9 mouse cellular contexts compared by ENCODE assay signal in genomic region chr5:92707921-92708491, GRCm38 (mm10). TPM values are rescaled to one million over a fixed set of nuclear protein-coding genes. Genes with fewer than 3 reads are reported as not detected.
DNase-seq lines count a peak whose midpoint lies in the region; ATAC-seq and TF ChIP-seq lines count a peak whose summit lies in the region.
"Had no signal": no experiment of that assay in that cellular context is flagged by ENCODE, and none has a peak within 500 bp of the region (broad histone marks: within the 10 kb centered on the region; RNA-seq: fewer than 3 reads in every experiment).

No protein-coding gene starts in this region.

- no peak overlapping the region for H3K4me2 ChIP-seq in forebrain, postnatal 0 days (ENCODE audit: low read depth)
- no peak overlapping the region for H3K4me2 ChIP-seq in liver, postnatal 0 days (ENCODE audit: low read depth, low read length)
- no peak overlapping the region for H3K4me2 ChIP-seq in intestine, embryonic 15.5 days (replicated peaks)
- H3K4me2 ChIP-seq in stomach, embryonic 15.5 days = no peak overlapping the region

- DNase-seq in forebrain, embryonic 10.5 days (ENCODE audit: extremely low spot score, low spot score) = no peak
- no peak for DNase-seq in forebrain, postnatal 0 days
- DNase-seq in liver, postnatal 0 days = peak; percentile 42
- DNase-seq in liver = no peak
- DNase-seq in gastrocnemius, postnatal 10 days = no peak
- no peak for DNase-seq in frontal cortex, adult 2 months (ENCODE audit: extremely low spot score in 1 of 2, low spot score in 1 of 2)
- DNase-seq: B cell, adult 2 months had no signal

- no peak overlapping the region for H3K9ac ChIP-seq in forebrain, postnatal 0 days
- H3K9ac ChIP-seq in liver, postnatal 0 days (replicated peaks) = peak overlapping the region; percentile 23; the same call in 1 of the 2 replicates
- H3K9ac ChIP-seq in intestine, embryonic 15.5 days = no peak overlapping the region
- no peak overlapping the region for H3K9ac ChIP-seq in stomach, embryonic 15.5 days

- no peak for ATAC-seq in forebrain, postnatal 0 days
- ATAC-seq in liver, postnatal 0 days = peak; percentile 68
- ATAC-seq in intestine, embryonic 15.5 days = peak; percentile 59; the same call in 1 of the 2 replicates
- ATAC-seq in stomach, embryonic 15.5 days (ENCODE audit: insufficient read depth, low FRiP score, low read depth) = no peak; the same call in 1 of the 2 replicates

- 24% methylated on average over 7 of the region's 7 CpGs for WGBS in forebrain, embryonic 10.5 days
- 18% methylated on average over 7 of the region's 7 CpGs for WGBS in forebrain, postnatal 0 days
- 38% methylated on average over 7 of the region's 7 CpGs for WGBS in liver, postnatal 0 days (ENCODE audit: insufficient replicate concordance)
- WGBS in intestine, embryonic 15.5 days = 54% methylated on average over 7 of the region's 7 CpGs
- WGBS in stomach, embryonic 15.5 days = 56% methylated on average over 7 of the region's 7 CpGs

- peaks cover under 1% of the 10 kb centered on the region; the same call in 1 of the 2 replicates for H3K36me3 ChIP-seq in forebrain, embryonic 10.5 days (replicated peaks)
- H3K36me3 ChIP-seq in forebrain, postnatal 0 days (ENCODE audit: insufficient read depth) = no peaks in the 10 kb centered on the region
- no peaks in the 10 kb centered on the region for H3K36me3 ChIP-seq in liver, postnatal 0 days (replicated peaks; ENCODE audit: insufficient read depth, low read length)
- H3K36me3 ChIP-seq in intestine, embryonic 15.5 days = no peaks in the 10 kb centered on the region
- no peaks in the 10 kb centered on the region for H3K36me3 ChIP-seq in stomach, embryonic 15.5 days

- peak overlapping the region; percentile 81 for H3K27ac ChIP-seq in forebrain, embryonic 10.5 days
- no peak overlapping the region for H3K27ac ChIP-seq in forebrain, postnatal 0 days (ENCODE audit: low read depth, low read length)
- H3K27ac ChIP-seq in liver, postnatal 0 days (ENCODE audit: low read depth) = peak overlapping the region; percentile 77
- peak overlapping the region; percentile 68 for H3K27ac ChIP-seq in intestine, embryonic 15.5 days
- peak overlapping the region; percentile 2; the same call in 1 of the 2 replicates for H3K27ac ChIP-seq in stomach, embryonic 15.5 days

- H3K27me3 ChIP-seq in forebrain, embryonic 10.5 days (ENCODE audit: poor library complexity, severe bottlenecking) = no peaks in the 10 kb centered on the region
- H3K27me3 ChIP-seq in forebrain, postnatal 0 days (ENCODE audit: insufficient read depth, low read length) = no peaks in the 10 kb centered on the region
- no peaks in the 10 kb centered on the region for H3K27me3 ChIP-seq in liver, postnatal 0 days (ENCODE audit: insufficient read depth, low read length)
- H3K27me3 ChIP-seq in intestine, embryonic 15.5 days (replicated peaks) = no peaks in the 10 kb centered on the region
- no peaks in the 10 kb centered on the region for H3K27me3 ChIP-seq in stomach, embryonic 15.5 days (replicated peaks)

- no peak for TF ChIP-seq CTCF in forebrain, postnatal 0 days (IDR thresholded peaks at IDR 0.05; ENCODE audit: low read depth)
- no peak for TF ChIP-seq CTCF in liver, postnatal 0 days (IDR thresholded peaks at IDR 0.05; ENCODE audit: low read depth)

- TF ChIP-seq EP300 in liver, postnatal 0 days (IDR thresholded peaks at IDR 0.05; ENCODE audit: low read depth) = no peak

- no peak overlapping the region for H3K4me3 ChIP-seq in forebrain, embryonic 10.5 days
- no peak overlapping the region for H3K4me3 ChIP-seq in forebrain, postnatal 0 days (ENCODE audit: low read depth, low read length)
- H3K4me3 ChIP-seq in liver, postnatal 0 days (ENCODE audit: low read depth, low read length) = no peak overlapping the region
- H3K4me3 ChIP-seq in intestine, embryonic 15.5 days (replicated peaks) = no peak overlapping the region
- no peak overlapping the region for H3K4me3 ChIP-seq in stomach, embryonic 15.5 days (replicated peaks)

- peaks cover 69% of the 10 kb centered on the region for H3K4me1 ChIP-seq in forebrain, embryonic 10.5 days
- no peaks in the 10 kb centered on the region for H3K4me1 ChIP-seq in forebrain, postnatal 0 days (ENCODE audit: insufficient read depth)
- peaks cover 11% of the 10 kb centered on the region for H3K4me1 ChIP-seq in liver, postnatal 0 days (ENCODE audit: insufficient read depth)
- H3K4me1 ChIP-seq in intestine, embryonic 15.5 days (replicated peaks) = 0 out of 2 replicates have a peak, but pooled peaks cover 2% of the 10 kb centered on the region
- H3K4me1 ChIP-seq in stomach, embryonic 15.5 days = no peaks in the 10 kb centered on the region

- no peaks in the 10 kb centered on the region for H3K9me3 ChIP-seq in forebrain, embryonic 10.5 days
- no peaks in the 10 kb centered on the region for H3K9me3 ChIP-seq in forebrain, postnatal 0 days (ENCODE audit: low read length)
- no peaks in the 10 kb centered on the region for H3K9me3 ChIP-seq in liver, postnatal 0 days (ENCODE audit: low read length)
- no peaks in the 10 kb centered on the region for H3K9me3 ChIP-seq in intestine, embryonic 15.5 days
- H3K9me3 ChIP-seq in stomach, embryonic 15.5 days = no peaks in the 10 kb centered on the region

RNA-seq across cellular contexts. Expression of gene Shroom3, which starts 24.8 kb away (rescaled TPM):
- polyA plus RNA-seq in forebrain, embryonic 10.5 days (2016; fragmentation: Nextera tagmentation; extraction: Ambion mirVana) = 8.1 and 9.1 TPM in 2 replicates
- total RNA-seq in forebrain, postnatal 0 days (2014; rRNA removed) = 2.6 and 5.8 TPM in 2 replicates
- polyA plus RNA-seq in forebrain, postnatal 0 days (2015; fragmentation: Nextera tagmentation; extraction: Ambion mirVana) = 0.24 and 0.91 TPM in 2 replicates
- 0.69 and 0.96 TPM in 2 replicates for polyA plus RNA-seq in liver, postnatal 0 days (2015; fragmentation: Nextera tagmentation; extraction: Ambion mirVana)
- 8.1 and 10.3 TPM in 2 replicates for polyA plus RNA-seq in intestine, embryonic 15.5 days (2015; fragmentation: Nextera tagmentation; extraction: Ambion mirVana)
- polyA plus RNA-seq in stomach, embryonic 15.5 days (2015; fragmentation: Nextera tagmentation; extraction: Ambion mirVana) = 9.2 and 12.3 TPM in 2 replicates
- total RNA-seq in gastrocnemius, postnatal 10 days (2021) = 1 to 10 TPM; 1.8 to 3.2 TPM
- polyA plus RNA-seq in frontal cortex, adult 2 months (2012; rRNA removed) = 2.1 and 2.6 TPM in 2 replicates

RNA-seq across cellular contexts. Expression of gene Ccdc158, which starts 32.9 kb away (rescaled TPM):
- 0.86 and 1.4 TPM in 2 replicates for polyA plus RNA-seq in forebrain, embryonic 10.5 days (2016; fragmentation: Nextera tagmentation; extraction: Ambion mirVana)
- 0.62 and 1.3 TPM in 2 replicates for total RNA-seq in forebrain, postnatal 0 days (2014; rRNA removed)
- polyA plus RNA-seq in forebrain, postnatal 0 days (2015; fragmentation: Nextera tagmentation; extraction: Ambion mirVana) = 0.29 and 0.39 TPM in 2 replicates
- polyA plus RNA-seq in liver, postnatal 0 days (2015; fragmentation: Nextera tagmentation; extraction: Ambion mirVana) = 0.20 and 0.23 TPM in 2 replicates
- polyA plus RNA-seq in intestine, embryonic 15.5 days (2015; fragmentation: Nextera tagmentation; extraction: Ambion mirVana) = 0.91 and 1.1 TPM in 2 replicates
- 0.94 and 1.2 TPM in 2 replicates for polyA plus RNA-seq in stomach, embryonic 15.5 days (2015; fragmentation: Nextera tagmentation; extraction: Ambion mirVana)
- not detected for total RNA-seq in gastrocnemius, postnatal 10 days (2021)
- polyA plus RNA-seq in frontal cortex, adult 2 months (2012; rRNA removed) = 0.40 and 0.66 TPM in 2 replicates

Comparison
In these comparisons a context has a peak if more than half of its experiments do, and no peak if none do; other contexts are left out.
1. ATAC-seq: peak in liver, postnatal 0 days (single experiment) and intestine, embryonic 15.5 days (single experiment); none in forebrain, postnatal 0 days (single experiment) and stomach, embryonic 15.5 days (single experiment).